Mouse (Mus musculus): Measurements from ENCODE around the gene Cemip.

Gene Cemip

GRCm38 (mm10) chr7:83966047-83966818, 120.1 kb downstream of the Cemip start:
- no peak for DNase-seq (ENCODE audit: low read depth, low spot score)

- DNase-seq (ENCODE audit: low read depth, low spot score) = no peak
Observed at GRCm38 (mm10) chr7:83965181-83965580, 121.1 kb downstream of the Cemip start.

GRCm38 (mm10) chr7:83952511-83952910, 133.8 kb downstream of the Cemip start:
- DNase-seq (ENCODE audit: low read depth, low spot score) = no peak

- DNase-seq (ENCODE audit: low read depth, low spot score) = no peak
Observed at GRCm38 (mm10) chr7:83951327-83951726, 135.0 kb downstream of the Cemip start.

GRCm38 (mm10) chr7:83949662-83950061, 136.6 kb downstream of the Cemip start:
- no peak for DNase-seq (ENCODE audit: low read depth, low spot score)

DNA sequence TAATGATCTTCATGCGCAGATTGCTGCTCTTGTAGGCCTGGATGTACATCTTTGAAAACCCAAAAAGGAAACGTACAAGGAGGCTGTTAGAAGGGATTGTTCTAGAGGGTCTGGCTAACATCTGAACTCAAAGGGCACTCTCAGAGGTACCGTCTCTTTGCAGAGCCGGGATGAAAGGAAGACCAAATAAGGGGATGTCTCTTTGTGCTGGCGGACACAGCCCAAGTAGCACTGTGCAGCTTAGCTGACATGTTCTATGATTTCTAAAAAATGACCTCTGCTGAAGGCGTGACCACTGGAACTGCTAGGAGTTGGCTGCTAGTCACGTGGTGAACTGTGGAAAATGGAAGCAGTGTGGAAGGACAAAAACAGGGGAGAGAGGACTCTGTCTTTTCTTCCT, 137.6 kb downstream of the Cemip start:
- no peak for DNase-seq (ENCODE audit: low read depth, low spot score)

DNA sequence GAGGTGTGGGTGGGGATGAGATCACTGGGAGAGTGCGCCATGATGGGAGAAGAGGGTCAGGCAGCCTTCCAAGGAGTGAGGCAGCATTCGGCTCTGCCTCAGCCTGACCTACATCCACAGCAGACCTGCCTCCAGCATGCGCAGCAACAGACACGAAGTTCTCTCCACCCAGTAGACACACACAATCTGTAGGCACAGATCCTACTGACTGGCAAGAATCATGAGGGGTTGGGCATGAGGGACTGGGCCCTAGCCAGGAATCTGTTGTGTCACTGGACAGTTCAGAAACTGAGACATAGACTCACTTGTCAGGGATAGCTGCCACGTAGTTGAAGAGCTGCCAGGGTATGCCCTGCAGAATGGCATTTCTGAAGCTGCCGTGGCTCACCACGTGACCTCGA, 144.6 kb downstream of the Cemip start:
- no peak for DNase-seq (ENCODE audit: low read depth, low spot score)

- no peak for DNase-seq (ENCODE audit: low read depth, low spot score)
Observed at GRCm38 (mm10) chr7:83940136-83940535, 146.2 kb downstream of the Cemip start.

DNA sequence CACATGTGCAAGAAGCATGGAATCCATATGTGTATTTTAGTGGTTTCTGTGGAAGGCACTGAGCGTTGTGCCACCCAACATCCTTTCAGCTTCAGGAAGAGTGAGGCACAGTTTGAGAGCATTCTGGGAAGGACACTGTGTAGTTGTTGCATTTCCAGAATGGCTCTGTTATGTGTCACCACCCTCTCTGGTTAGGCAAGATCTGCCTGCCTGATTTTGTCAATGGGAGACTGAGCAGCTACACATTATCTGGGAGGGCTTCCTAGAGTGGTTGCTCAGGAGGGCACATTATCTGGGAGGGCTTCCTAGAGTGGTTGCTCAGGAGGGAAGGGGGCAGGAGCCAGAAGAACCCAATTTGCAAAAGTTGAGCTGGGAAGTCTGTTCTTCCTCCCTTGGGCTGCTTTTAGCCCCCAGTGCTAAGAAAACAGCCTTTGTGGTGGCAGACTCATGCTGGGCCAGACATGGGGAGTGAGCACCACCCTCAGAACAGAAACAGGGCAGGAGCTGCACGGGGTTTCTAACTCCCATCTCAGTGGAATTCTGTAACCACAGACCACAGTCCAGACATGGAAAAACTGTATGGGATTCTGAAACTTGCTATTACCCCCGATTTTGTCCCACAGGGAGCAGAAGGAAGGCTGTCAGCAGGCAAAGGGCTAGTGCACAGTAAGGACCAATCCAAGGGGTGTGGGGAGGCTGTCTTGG, 147.1 kb downstream of the Cemip start:
- no peak for DNase-seq (ENCODE audit: low read depth, low spot score)

GRCm38 (mm10) chr7:83921637-83922036, 164.7 kb downstream of the Cemip start:
- DNase-seq (ENCODE audit: low read depth, low spot score) = no peak

DNA sequence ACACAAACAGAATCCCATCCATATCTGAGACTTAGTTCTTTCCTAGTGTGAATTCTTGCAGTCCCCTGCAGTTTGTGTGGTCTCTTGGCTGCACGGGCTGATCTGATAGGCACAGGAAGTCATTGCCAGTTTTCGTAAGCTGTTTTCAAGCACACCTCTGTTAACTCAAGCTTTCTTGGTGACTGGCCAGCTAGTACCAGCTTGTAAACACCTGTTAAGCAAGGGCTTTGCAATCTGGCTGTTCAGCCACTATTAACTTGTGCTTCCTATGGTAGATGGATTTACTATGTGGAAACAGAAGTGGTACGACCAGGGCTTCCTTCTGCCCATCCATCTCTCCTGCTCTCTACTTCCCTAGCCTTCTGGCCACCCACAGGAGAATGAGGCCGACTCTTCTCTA, 166.1 kb downstream of the Cemip start:
- DNase-seq (ENCODE audit: low read depth, low spot score) = no peak

GRCm38 (mm10) chr7:83914566-83914965, 171.7 kb downstream of the Cemip start:
- peak; percentile 75 for DNase-seq (ENCODE audit: low read depth, low spot score)

DNA sequence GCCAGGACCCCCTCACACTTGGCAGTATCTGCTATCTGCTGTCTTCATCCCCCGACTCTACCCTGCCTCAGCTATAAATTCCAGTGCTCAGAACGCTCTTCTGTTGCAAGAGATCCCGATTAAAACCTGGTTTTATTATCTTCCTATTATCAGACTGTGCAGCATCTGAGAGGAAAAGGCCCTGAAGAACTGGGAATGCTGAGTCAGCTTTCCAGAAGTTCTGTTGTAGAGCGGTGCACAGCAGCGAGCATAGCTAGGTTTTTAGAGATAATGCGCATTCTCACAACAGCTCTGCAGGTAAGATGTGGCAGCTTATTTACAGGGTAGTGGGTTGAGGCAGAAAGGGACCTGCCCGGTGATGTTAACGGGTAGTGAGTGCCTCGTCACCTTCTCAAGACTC, 172.3 kb downstream of the Cemip start:
- DNase-seq (ENCODE audit: low read depth, low spot score) = no peak

DNA sequence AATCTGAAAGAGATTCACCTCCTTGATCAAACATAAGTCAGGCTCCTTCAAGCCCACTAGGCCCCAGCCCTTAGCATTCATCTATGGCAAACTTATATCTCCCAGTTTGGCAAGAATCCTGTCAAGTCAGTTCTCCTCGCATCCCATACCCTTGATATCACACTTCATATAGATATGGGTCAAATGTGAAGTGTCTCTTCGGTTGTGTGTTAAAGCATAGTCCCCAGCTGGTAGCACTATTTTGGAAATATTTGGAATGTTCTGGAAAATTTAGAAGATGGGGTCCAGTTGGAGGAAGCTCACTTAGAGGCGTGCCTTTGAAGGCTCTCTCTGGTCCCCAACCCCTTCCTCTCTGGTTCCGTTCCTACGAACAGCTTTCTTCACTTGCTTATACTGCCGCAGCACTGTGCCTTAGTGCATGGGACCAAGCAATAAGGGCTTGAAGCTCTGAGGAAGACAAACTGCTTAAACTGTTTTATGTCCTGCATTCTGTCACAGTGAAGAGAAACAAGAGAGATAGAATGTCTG, 172.8 kb downstream of the Cemip start:
- no peak for DNase-seq (ENCODE audit: low read depth, low spot score)

- DNase-seq (ENCODE audit: low read depth, low spot score) = no peak
Observed at GRCm38 (mm10) chr7:83911909-83912308, 174.4 kb downstream of the Cemip start.

GRCm38 (mm10) chr7:83904831-83905230, 181.5 kb downstream of the Cemip start:
- DNase-seq (ENCODE audit: low read depth, low spot score) = no peak

GRCm38 (mm10) chr7:83902296-83903145, 183.8 kb downstream of the Cemip start:
- no peak for DNase-seq (ENCODE audit: low read depth, low spot score)

- DNase-seq (ENCODE audit: low read depth, low spot score) = no peak
Observed at GRCm38 (mm10) chr7:83901425-83901824, 184.9 kb downstream of the Cemip start.

GRCm38 (mm10) chr7:83900519-83900918, 185.8 kb downstream of the Cemip start:
- DNase-seq (ENCODE audit: low read depth, low spot score) = no peak

GRCm38 (mm10) chr7:83898267-83898666, 188.0 kb downstream of the Cemip start:
- no peak for DNase-seq (ENCODE audit: low read depth, low spot score)

GRCm38 (mm10) chr7:83896077-83896740, 190.1 kb downstream of the Cemip start:
- DNase-seq (ENCODE audit: low read depth, low spot score) = no peak
